Mouse (Mus musculus) forebrain, embryonic 13.5 days (tissue): ENCODE measurements at regions not wholly inside any gene's neighbourhood (a gene's known extent, or its start where the extent isn't known, plus 50 kb on each side); places are given as distances from the start of the nearest gene placed in this dataset.
A peak's percentile ranks its signal among the peaks of the same experiment; 100 is the strongest.

Experiments used
- ATAC-seq: fragments of 200-750 bp; cut with Nextera tagmentation; 2 replicates; pipeline ENCODE4 v1.8.0; 2017
- H3K27ac ChIP-seq: fragments of 300-500 bp; sonication (generic); 2 replicates; pipeline ENCODE4 v1.5.1; 2015; ENCODE audit warnings: inconsistent platforms, mild to moderate bottlenecking, moderate library complexity
- H3K27me3 ChIP-seq: fragments of 300-500 bp; sonication (generic); 2 replicates; pipeline ENCODE4 v1.6.1; 2015; ENCODE audit warnings: mild to moderate bottlenecking, inconsistent platforms
- H3K36me3 ChIP-seq: fragments of 300-500 bp; sonication (generic); 2 replicates; pipeline ENCODE4 v1.6.1; 2015; ENCODE audit warnings: mild to moderate bottlenecking, inconsistent platforms; ENCODE audit not compliant: poor library complexity, severe bottlenecking
- H3K4me1 ChIP-seq: fragments of 300-500 bp; sonication (generic); 2 replicates; pipeline ENCODE4 v1.6.1; 2015; ENCODE audit warnings: inconsistent platforms
- H3K4me2 ChIP-seq: fragments of 300-500 bp; sonication (generic); 2 replicates; pipeline ENCODE4 v1.6.1; 2015; ENCODE audit warnings: inconsistent platforms, mild to moderate bottlenecking, moderate library complexity
- H3K4me3 ChIP-seq: fragments of 300-500 bp; sonication (generic); 2 replicates; pipeline ENCODE4 v1.5.1; 2015; ENCODE audit warnings: mild to moderate bottlenecking, inconsistent platforms
- H3K9ac ChIP-seq: fragments of 300-500 bp; sonication (generic); 2 replicates; pipeline ENCODE4 v1.6.1; 2015; ENCODE audit warnings: mild to moderate bottlenecking, inconsistent platforms
- H3K9me3 ChIP-seq: fragments of 300-500 bp; sonication (generic); replicated peaks from 2 replicates; pipeline ENCODE4 v1.6.1; 2016; ENCODE audit warnings: inconsistent platforms
- WGBS: fragments of 180-500 bp; shearing (Covaris S2); methylation state at CpG from one replicate; pipeline ENCODE4 v1.1.7; 2015; 5-methylcytosine and 5-hydroxymethylcytosine counted together

- no peaks in the 10 kb centered on the region for H3K36me3 ChIP-seq
- 74% methylated on average over 9 of the region's 9 CpGs for WGBS
- H3K4me3 ChIP-seq: no peak overlapping the region
- no peaks in the 10 kb centered on the region for H3K9me3 ChIP-seq
- H3K4me2 ChIP-seq: no peak overlapping the region
- no peak for ATAC-seq
- H3K27ac ChIP-seq: no peak overlapping the region
- H3K9ac ChIP-seq: no peak overlapping the region
- no peaks in the 10 kb centered on the region for H3K27me3 ChIP-seq
- no peaks in the 10 kb centered on the region for H3K4me1 ChIP-seq
Observed at GRCm38 (mm10) chr9:59189141-59189540, 102.2 kb upstream of the Adpgk start.

DNA sequence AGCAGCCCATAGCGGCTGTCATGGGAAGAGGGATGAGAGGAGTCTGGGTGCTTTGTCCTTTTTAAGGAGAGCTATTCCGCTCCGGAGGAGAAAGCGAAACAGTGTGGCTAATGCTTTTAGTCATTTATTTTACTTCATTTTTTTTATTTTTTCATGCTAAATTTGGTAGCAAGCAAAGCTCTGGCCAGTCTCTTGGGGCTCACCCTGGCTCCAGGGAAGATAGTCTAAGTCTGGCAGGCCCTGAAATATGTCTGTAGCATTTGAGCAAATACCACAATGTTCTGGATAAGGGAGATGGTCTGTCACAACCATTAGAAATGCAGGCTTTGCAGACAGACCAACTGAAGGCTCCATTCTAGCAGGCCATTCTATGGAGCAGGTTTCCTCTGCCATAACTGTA lies 102.9 kb upstream of the Adpgk start:
- H3K4me1 ChIP-seq: no peaks in the 10 kb centered on the region
- no peak overlapping the region for H3K4me3 ChIP-seq
- WGBS: 74% methylated on average over 4 of the region's 4 CpGs
- ATAC-seq: no peak
- no peaks in the 10 kb centered on the region for H3K36me3 ChIP-seq
- H3K9me3 ChIP-seq: no peaks in the 10 kb centered on the region
- H3K27ac ChIP-seq: no peak overlapping the region
- no peak overlapping the region for H3K9ac ChIP-seq
- no peaks in the 10 kb centered on the region for H3K27me3 ChIP-seq
- H3K4me2 ChIP-seq: no peak overlapping the region

- no peaks in the 10 kb centered on the region for H3K9me3 ChIP-seq
- 65% methylated on average over 4 of the region's 4 CpGs for WGBS
- H3K27ac ChIP-seq: no peak overlapping the region
- H3K27me3 ChIP-seq: no peaks in the 10 kb centered on the region
- H3K4me2 ChIP-seq: no peak overlapping the region
- no peak for ATAC-seq
- H3K36me3 ChIP-seq: no peaks in the 10 kb centered on the region
- no peak overlapping the region for H3K4me3 ChIP-seq
- no peaks in the 10 kb centered on the region for H3K4me1 ChIP-seq
- H3K9ac ChIP-seq: no peak overlapping the region
Observed at GRCm38 (mm10) chr9:59186326-59186725, 105.0 kb upstream of the Adpgk start.

DNA sequence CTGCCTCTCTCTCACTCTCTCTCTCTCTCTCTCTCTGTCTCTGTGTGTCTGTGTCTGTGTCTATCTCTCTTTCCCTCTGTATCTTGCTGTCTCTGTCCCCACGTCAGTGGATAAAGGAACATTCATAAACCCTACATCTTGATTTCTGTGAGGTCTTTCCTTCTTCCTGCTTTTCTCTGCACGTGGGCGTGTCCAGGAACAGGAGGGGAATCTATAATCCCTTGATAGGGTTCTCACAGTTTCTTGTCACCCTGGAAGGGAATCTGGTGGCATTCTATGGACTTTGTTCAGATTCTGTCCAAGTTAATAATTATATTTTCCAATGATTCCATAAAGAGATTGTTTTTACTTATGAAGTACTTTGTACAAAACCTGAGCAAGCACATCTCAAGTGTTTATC lies 107.3 kb upstream of the Adpgk start:
- Histone ChIP-seq H3K4me2 (no peak overlapping the region), H3K4me3 (no peak overlapping the region), H3K27ac (no peak overlapping the region), H3K4me1 (no peaks in the 10 kb centered on the region), H3K36me3 (no peaks in the 10 kb centered on the region), H3K9me3 (no peaks in the 10 kb centered on the region), H3K27me3 (no peaks in the 10 kb centered on the region), H3K9ac (no peak overlapping the region)
- ATAC-seq: no peak
- WGBS: 70% methylated on average over 3 of the region's 3 CpGs

DNA sequence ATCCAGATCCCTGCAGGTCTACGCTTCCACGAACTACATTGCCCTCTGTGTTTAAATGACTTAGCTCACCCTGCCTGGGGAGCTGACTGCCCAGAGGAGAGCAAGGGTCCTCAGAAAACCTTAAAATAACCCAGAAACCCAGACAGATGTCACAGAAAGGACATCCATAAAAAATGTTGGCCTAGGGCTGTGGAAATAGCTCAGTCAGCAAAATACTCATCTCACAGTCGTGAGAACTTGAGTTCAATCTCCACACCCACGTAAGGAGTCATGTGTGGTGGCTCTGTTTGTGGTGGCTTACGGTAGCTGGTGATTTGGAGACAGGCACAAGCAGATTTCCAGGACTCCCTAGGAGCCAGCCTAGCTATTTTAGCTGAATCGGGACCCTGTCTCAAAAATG lies 108.5 kb upstream of the Adpgk start:
- no peaks in the 10 kb centered on the region for H3K4me1 ChIP-seq
- no peak overlapping the region for H3K9ac ChIP-seq
- no peak overlapping the region for H3K4me3 ChIP-seq
- H3K27ac ChIP-seq: no peak overlapping the region
- no peak for ATAC-seq
- no peaks in the 10 kb centered on the region for H3K36me3 ChIP-seq
- WGBS: 92% methylated on average over 6 of the region's 6 CpGs
- H3K9me3 ChIP-seq: no peaks in the 10 kb centered on the region
- H3K27me3 ChIP-seq: no peaks in the 10 kb centered on the region
- H3K4me2 ChIP-seq: no peak overlapping the region

- no peaks in the 10 kb centered on the region for H3K27me3 ChIP-seq
- H3K36me3 ChIP-seq: no peaks in the 10 kb centered on the region
- no peak overlapping the region for H3K9ac ChIP-seq
- no peak for ATAC-seq
- H3K4me2 ChIP-seq: no peak overlapping the region
- no peak overlapping the region for H3K27ac ChIP-seq
- no peaks in the 10 kb centered on the region for H3K9me3 ChIP-seq
- H3K4me1 ChIP-seq: no peaks in the 10 kb centered on the region
- WGBS: 81% methylated on average over 8 of the region's 8 CpGs
- H3K4me3 ChIP-seq: no peak overlapping the region
Observed at GRCm38 (mm10) chr9:59182490-59182889, 108.9 kb upstream of the Adpgk start.

- Histone ChIP-seq H3K9me3 (peaks cover 2% of the 10 kb centered on the region; the same call in 1 of the 2 replicates), H3K4me2 (no peak overlapping the region), H3K36me3 (no peaks in the 10 kb centered on the region), H3K9ac (no peak overlapping the region), H3K27ac (peak overlapping the region; percentile 27; the same call in 1 of the 2 replicates), H3K4me1 (peaks cover 13% of the 10 kb centered on the region; the same call in 1 of the 2 replicates), H3K4me3 (no peak overlapping the region), H3K27me3 (no peaks in the 10 kb centered on the region)
- WGBS: 76% methylated on average over 2 of the region's 2 CpGs
- no peak for ATAC-seq
Observed at GRCm38 (mm10) chr9:59171576-59171975, 119.8 kb upstream of the Adpgk start.

DNA sequence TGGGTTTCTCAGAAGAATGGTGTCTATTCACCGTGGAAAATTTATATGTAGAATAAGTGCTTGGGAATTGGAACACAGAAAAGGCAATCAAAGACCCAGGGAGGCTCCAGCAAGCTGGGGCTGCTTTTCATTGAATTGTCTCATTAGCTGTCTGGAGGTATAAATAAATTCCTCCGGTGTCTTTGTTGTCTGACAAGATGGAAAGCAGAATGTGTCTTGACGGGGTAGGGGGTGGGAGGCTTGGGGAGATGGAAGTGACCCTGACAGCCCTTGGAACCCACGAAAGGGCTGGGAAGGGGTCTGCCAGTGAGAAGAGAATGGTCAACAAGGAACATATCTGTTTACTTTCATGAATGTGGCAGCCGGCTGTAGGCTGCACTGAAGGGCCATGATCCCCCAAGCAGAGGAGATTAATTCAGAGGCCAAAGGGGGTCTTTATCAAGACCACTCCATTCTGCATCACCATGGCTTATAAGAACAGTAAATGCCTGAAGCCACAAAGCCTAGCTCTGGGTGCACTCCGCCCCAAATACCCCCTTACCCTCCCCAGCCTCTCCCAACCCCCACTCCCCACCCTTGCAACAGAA lies 127.2 kb upstream of the Neo1 start:
- peak overlapping the region; percentile 15; the same call in 1 of the 2 replicates for H3K4me2 ChIP-seq
- H3K27ac ChIP-seq: peak overlapping the region; percentile 67; the same call in 1 of the 2 replicates
- H3K4me3 ChIP-seq: no peak overlapping the region
- no peaks in the 10 kb centered on the region for H3K9me3 ChIP-seq
- H3K9ac ChIP-seq: peak overlapping the region; percentile 22; the same call in 1 of the 2 replicates
- H3K36me3 ChIP-seq: no peaks in the 10 kb centered on the region
- peaks cover 17% of the 10 kb centered on the region for H3K4me1 ChIP-seq
- WGBS: 6% methylated on average over 6 of the region's 6 CpGs
- peak; percentile 55; the same call in 1 of the 2 replicates for ATAC-seq
- no peaks in the 10 kb centered on the region for H3K27me3 ChIP-seq

DNA sequence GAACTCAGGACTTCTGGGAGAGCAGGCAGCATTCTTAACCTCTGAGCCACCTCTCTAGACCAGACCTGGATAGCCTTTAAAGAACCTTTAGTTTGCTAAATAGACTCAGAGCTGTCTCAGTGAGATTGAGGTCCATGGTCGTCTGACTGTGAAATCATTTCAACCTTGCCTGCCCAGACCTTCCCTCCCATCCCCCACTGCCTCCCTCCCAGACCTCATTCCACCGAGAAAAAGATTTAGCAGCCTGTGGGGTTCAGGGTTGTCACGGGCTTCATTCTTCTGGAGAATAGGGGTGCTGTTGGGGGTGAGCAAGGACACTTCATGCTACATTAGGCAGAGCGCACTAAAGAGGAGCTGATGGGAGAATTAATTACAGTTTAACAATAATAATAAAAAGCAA lies 126.7 kb upstream of the Neo1 start:
- no peaks in the 10 kb centered on the region for H3K36me3 ChIP-seq
- 4% methylated on average over 4 of the region's 4 CpGs for WGBS
- ATAC-seq: no peak
- no peaks in the 10 kb centered on the region for H3K27me3 ChIP-seq
- peak overlapping the region; percentile 42 for H3K27ac ChIP-seq
- no peaks in the 10 kb centered on the region for H3K9me3 ChIP-seq
- no peak overlapping the region for H3K4me3 ChIP-seq
- H3K9ac ChIP-seq: no peak overlapping the region
- peaks cover 17% of the 10 kb centered on the region for H3K4me1 ChIP-seq
- H3K4me2 ChIP-seq: 0 out of 2 replicates have a peak overlapping the region, but pooled peaks have one; percentile 5

- WGBS: 78% methylated on average over 5 of the region's 5 CpGs
- H3K4me3 ChIP-seq: no peak overlapping the region
- no peak overlapping the region for H3K9ac ChIP-seq
- H3K9me3 ChIP-seq: no peaks in the 10 kb centered on the region
- no peak overlapping the region for H3K27ac ChIP-seq
- no peaks in the 10 kb centered on the region for H3K27me3 ChIP-seq
- H3K4me2 ChIP-seq: no peak overlapping the region
- no peaks in the 10 kb centered on the region for H3K36me3 ChIP-seq
- peaks cover 5% of the 10 kb centered on the region for H3K4me1 ChIP-seq
- ATAC-seq: no peak
Observed at GRCm38 (mm10) chr9:59157663-59158062, 121.4 kb upstream of the Neo1 start.

- Histone ChIP-seq H3K27ac (no peak overlapping the region), H3K4me3 (no peak overlapping the region), H3K4me2 (no peak overlapping the region), H3K36me3 (no peaks in the 10 kb centered on the region), H3K9ac (no peak overlapping the region), H3K9me3 (no peaks in the 10 kb centered on the region), H3K27me3 (no peaks in the 10 kb centered on the region), H3K4me1 (no peaks in the 10 kb centered on the region)
- 86% methylated on average over 3 of the region's 3 CpGs for WGBS
- ATAC-seq: no peak
Observed at GRCm38 (mm10) chr9:59153945-59154344, 117.7 kb upstream of the Neo1 start.

GRCm38 (mm10) chr9:59153126-59153525 lies 116.9 kb upstream of the Neo1 start:
- no peaks in the 10 kb centered on the region for H3K4me1 ChIP-seq
- no peak overlapping the region for H3K27ac ChIP-seq
- 71% methylated on average over 5 of the region's 5 CpGs for whole genome bisulfite sequencing
- H3K9me3 ChIP-seq: no peaks in the 10 kb centered on the region
- no peak overlapping the region for H3K4me2 ChIP-seq
- no peaks in the 10 kb centered on the region for H3K36me3 ChIP-seq
- ATAC-seq: no peak
- H3K9ac ChIP-seq: no peak overlapping the region
- H3K4me3 ChIP-seq: no peak overlapping the region
- H3K27me3 ChIP-seq: no peaks in the 10 kb centered on the region

DNA sequence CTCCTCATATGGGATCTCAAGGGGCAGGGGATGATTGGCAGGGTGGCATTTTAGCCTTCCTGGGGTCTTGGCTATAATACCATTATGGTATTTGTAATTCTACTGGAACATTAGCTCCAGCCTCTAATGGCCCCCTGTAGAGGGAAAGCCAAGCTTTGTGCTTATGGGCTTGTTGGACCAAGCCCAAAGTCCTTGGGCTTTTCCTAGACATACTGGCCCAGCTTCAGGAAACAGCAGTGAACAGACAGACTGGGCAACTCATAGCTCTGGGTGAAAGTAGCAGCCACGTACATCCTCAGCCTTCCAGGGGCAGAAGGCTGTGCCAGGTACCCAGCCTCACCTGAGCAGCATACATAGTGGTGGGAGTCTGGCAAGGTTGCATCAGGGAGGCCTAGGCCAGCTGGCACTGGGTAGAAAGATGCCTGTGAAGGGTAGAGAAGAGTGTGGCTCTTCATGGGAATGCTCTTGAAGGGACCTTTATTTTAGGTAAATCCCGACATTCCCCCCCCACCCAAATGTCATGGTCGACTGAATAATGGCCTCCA lies 108.1 kb upstream of the Neo1 start:
- Histone ChIP-seq H3K4me1 (no peaks in the 10 kb centered on the region), H3K36me3 (no peaks in the 10 kb centered on the region), H3K4me2 (no peak overlapping the region), H3K27me3 (no peaks in the 10 kb centered on the region), H3K9me3 (no peaks in the 10 kb centered on the region), H3K4me3 (no peak overlapping the region), H3K9ac (no peak overlapping the region), H3K27ac (no peak overlapping the region)
- ATAC-seq: no peak
- WGBS: 73% methylated on average over 3 of the region's 3 CpGs
